Mouse (Mus musculus): ENCODE measurements at regions not wholly inside any gene's neighbourhood (a gene's known extent, or its start where the extent isn't known, plus 50 kb on each side); places are given as distances from the start of the nearest gene placed in this dataset.
A peak's percentile ranks its signal among the peaks of the same experiment; 100 is the strongest.

DNA sequence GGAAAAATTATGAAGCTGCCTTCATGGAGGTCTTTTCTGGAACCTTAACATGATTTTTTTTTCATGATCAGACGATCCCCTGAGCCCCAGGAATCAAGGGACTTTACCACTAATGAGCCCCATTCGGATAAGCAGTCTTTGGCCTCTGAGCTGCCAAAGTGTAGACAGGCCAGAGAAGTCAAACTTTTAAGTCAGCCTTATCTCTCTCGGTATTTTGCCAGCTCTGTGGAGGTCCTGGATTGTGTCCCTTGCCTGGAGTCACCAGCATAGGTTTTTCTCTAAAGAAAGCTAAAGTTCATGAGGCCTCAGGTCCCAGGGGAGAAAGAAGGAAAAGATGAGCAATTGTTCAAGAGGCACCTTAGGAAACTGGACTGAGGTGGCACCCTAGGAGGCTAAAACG lies 222.7 kb upstream of the Adamts9 start:
- H3K27me3 ChIP-seq: no peaks in the 10 kb centered on the region
- no peaks in the 10 kb centered on the region for H3K36me3 ChIP-seq
- H3K9ac ChIP-seq: no peak overlapping the region
- H3K27ac ChIP-seq: no peak overlapping the region
- 63% methylated on average over 4 of the region's 4 CpGs for WGBS
- H3K4me3 ChIP-seq: no peak overlapping the region
- ATAC-seq (ENCODE audit: insufficient number of reproducible peaks, insufficient read depth, low FRiP score, low TSS enrichment): no peak
- H3K4me2 ChIP-seq (replicated peaks): no peak overlapping the region
- H3K4me1 ChIP-seq: peaks cover 15% of the 10 kb centered on the region
- H3K9me3 ChIP-seq: no peaks in the 10 kb centered on the region

DNA sequence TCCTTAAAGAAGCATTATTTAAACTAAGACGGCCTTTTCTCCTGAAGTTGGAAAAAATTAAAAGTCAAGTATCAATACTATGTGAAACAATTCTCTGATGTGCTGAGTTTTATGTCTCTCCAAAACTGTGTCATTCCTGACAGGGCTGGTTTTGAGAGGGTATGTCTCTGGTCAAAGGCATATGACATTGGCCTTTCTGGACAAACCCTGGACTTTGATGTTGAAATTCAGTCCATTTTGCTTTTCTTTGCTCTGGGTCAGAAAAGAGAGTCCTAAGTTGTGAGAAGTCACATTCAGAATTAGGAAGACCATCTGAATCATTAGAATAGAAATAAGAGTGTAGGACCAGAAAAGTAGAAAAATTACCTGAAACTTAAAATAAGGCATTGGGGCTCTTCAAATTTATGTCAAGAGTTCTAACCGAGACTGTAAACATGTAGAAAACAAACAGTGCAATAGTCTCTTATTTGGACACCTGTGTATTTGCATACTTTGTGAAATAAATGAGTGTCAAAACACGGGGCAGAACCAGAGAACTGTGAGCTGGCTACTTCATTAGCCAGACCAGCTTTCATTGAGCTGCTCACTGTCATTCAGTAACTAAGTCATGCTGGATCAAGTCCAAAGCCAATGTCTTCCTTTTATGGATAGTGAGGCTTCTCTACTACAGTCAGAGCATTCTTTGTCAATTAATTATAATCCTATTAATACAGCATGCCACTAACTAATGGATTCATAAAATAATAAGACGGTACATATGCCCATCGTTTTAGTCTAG lies 209.3 kb upstream of the Adamts9 start:
- no peak for ATAC-seq (ENCODE audit: insufficient number of reproducible peaks, insufficient read depth, low FRiP score, low TSS enrichment)
- H3K4me2 ChIP-seq (replicated peaks): no peak overlapping the region
- 91% methylated on average over 5 of the region's 5 CpGs for WGBS

DNA sequence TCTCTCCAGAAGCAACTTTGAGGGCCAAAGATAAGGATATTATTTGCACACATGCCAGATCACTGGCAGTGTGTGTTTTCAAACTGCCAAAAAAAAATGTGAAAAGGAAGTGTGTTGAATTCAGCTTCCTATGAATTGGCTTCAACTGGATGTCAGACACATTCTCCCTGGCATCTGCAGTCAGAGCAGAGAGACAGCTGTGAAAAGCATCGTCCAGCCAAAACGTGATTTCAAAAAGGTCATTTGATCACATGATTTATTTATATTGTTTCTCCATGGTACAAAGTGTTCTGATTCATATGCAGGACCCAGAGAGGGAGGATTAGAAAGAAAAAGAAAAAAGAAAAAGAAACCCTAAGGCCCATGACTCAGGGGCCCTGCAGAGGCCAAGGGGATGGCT lies 207.2 kb upstream of the Adamts9 start:
- no peaks in the 10 kb centered on the region for H3K27me3 ChIP-seq
- no peak overlapping the region for H3K27ac ChIP-seq
- ATAC-seq (ENCODE audit: insufficient number of reproducible peaks, insufficient read depth, low FRiP score, low TSS enrichment): no peak
- H3K4me2 ChIP-seq (replicated peaks): no peak overlapping the region
- 0 out of 2 replicates have a peak, but pooled peaks cover 4% of the 10 kb centered on the region for H3K4me1 ChIP-seq
- no peaks in the 10 kb centered on the region for H3K36me3 ChIP-seq
- no peak overlapping the region for H3K4me3 ChIP-seq
- 51% methylated on average over 2 of the region's 2 CpGs for WGBS
- no peaks in the 10 kb centered on the region for H3K9me3 ChIP-seq
- H3K9ac ChIP-seq: no peak overlapping the region

More for the DNA sequence above, 209.3 kb upstream of the Adamts9 start:
- H3K9ac ChIP-seq: no peak overlapping the region
- H3K27me3 ChIP-seq: no peaks in the 10 kb centered on the region
- no peak overlapping the region for H3K27ac ChIP-seq
- no peaks in the 10 kb centered on the region for H3K36me3 ChIP-seq
- no peaks in the 10 kb centered on the region for H3K9me3 ChIP-seq
- 0 out of 2 replicates have a peak, but pooled peaks cover 4% of the 10 kb centered on the region for H3K4me1 ChIP-seq
- no peak overlapping the region for H3K4me3 ChIP-seq

DNA sequence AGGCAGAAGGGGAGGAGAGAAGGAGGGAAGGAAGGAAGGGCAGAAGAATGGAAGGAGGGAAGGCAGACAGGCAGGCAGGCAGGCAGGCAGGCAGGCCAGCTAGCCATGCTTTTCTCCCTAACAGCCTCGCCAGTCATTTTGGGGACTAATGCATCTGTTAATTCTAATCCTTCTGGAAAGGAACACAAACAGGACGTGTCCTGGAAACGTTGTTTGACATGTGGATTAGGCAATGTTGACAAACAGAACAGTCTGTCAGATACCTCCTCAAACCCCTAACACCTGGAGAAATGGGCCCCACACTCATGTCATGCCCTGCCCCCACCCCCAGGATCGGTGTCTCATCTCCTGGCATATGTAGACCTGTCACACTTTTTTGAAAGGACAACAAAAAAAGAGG lies 206.7 kb upstream of the Adamts9 start:
- no peak overlapping the region for H3K9ac ChIP-seq
- no peak overlapping the region for H3K4me2 ChIP-seq (replicated peaks)
- no peaks in the 10 kb centered on the region for H3K27me3 ChIP-seq
- WGBS: 30% methylated on average over 4 of the region's 4 CpGs
- ATAC-seq (ENCODE audit: insufficient number of reproducible peaks, insufficient read depth, low FRiP score, low TSS enrichment): no peak
- no peaks in the 10 kb centered on the region for H3K9me3 ChIP-seq
- no peak overlapping the region for H3K27ac ChIP-seq
- H3K4me1 ChIP-seq: 0 out of 2 replicates have a peak, but pooled peaks cover 1% of the 10 kb centered on the region
- H3K4me3 ChIP-seq: no peak overlapping the region
- H3K36me3 ChIP-seq: no peaks in the 10 kb centered on the region

DNA sequence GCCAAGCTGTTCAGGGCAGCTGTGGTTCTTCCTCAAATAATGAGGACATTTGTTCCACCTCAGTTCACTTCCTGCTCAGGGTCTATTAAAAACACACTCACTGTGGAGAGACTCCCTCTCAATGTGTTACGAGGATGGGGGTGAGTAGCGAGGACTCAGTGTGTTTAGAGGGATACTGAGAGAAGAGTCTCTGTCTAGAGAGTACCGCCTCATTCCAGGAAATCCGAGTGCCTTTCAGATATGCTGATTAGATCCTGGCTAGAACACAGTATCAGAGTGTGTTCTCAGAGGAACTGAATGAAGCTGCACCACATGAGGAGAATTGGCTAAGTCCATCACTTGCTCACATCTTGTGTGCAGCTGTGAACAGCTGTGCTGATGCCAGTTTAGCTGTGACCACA lies 197.0 kb upstream of the Adamts9 start:
- Histone ChIP-seq H3K9me3 (no peaks in the 10 kb centered on the region), H3K27ac (no peak overlapping the region), H3K4me1 (peaks cover 4% of the 10 kb centered on the region; the same call in 1 of the 2 replicates), H3K4me2 (replicated peaks) (no peak overlapping the region), H3K36me3 (no peaks in the 10 kb centered on the region), H3K4me3 (no peak overlapping the region), H3K9ac (no peak overlapping the region), H3K27me3 (no peaks in the 10 kb centered on the region)
- no peak for ATAC-seq (ENCODE audit: insufficient number of reproducible peaks, insufficient read depth, low FRiP score, low TSS enrichment)
- 24% methylated on average over 4 of the region's 4 CpGs for WGBS

DNA sequence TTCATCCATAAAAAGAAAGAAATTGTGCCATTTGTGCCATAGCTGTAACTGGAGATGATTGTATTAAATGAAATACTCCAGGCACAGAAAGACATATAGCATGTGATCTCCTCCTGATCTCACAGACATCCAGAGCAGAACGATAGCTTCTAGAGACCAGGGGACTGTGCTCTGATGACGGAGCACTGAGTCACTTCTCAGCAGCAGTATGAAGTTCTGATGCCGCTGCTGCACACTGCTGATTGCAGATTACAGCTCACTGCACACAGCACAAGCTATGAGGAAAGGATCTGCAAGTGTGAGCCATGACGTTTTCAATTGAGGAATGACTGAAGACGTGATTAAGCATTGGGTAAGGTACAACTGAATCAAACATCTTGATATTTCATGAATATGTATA lies 190.6 kb upstream of the Adamts9 start:
- Histone ChIP-seq H3K36me3 (no peaks in the 10 kb centered on the region), H3K27ac (no peak overlapping the region), H3K4me2 (replicated peaks) (no peak overlapping the region), H3K27me3 (no peaks in the 10 kb centered on the region), H3K9me3 (no peaks in the 10 kb centered on the region), H3K4me3 (no peak overlapping the region), H3K4me1 (peaks cover 5% of the 10 kb centered on the region), H3K9ac (no peak overlapping the region)
- no peak for ATAC-seq (ENCODE audit: insufficient number of reproducible peaks, insufficient read depth, low FRiP score, low TSS enrichment)
- 73% methylated on average over 5 of the region's 5 CpGs for WGBS

DNA sequence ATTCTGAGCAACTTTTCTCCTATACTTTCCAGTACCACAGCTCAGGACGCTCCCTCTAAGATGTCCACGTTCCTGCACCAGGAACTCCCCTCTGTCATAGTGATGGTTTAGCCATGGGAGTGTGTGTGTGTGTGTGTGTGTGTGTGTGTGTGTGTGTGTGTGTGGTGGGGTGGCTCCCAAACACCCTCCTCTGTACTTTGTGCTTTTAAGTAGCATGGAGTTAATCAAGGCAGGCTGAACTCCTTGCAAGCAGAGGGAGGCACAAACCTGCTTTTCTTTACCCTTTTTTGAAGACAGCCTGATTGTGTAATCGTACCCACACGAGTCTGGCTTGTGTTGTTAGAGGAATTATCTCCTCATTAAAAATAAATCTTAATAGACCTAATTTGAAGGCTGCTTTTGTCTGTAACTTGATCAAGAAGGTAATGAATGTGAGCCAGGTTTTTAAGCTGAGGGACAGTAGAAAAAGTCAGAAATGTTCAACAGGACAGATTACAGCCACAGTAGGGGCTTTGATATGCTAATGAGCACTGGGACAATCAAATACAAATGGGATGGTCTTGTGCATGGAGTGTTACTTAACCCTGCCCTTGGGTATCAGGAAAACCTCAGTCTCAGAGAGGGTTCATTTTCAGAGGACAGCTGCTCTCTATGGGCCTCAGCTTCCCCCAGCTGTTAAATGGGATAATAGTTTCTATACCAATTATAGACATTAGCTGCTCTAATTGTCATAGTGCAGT lies 187.8 kb upstream of the Adamts9 start:
- Histone ChIP-seq H3K36me3 (no peaks in the 10 kb centered on the region), H3K4me1 (peaks cover 5% of the 10 kb centered on the region), H3K9me3 (no peaks in the 10 kb centered on the region), H3K27ac (0 out of 2 replicates have a peak overlapping the region, but pooled peaks have one; percentile 11), H3K4me3 (no peak overlapping the region), H3K4me2 (replicated peaks) (no peak overlapping the region), H3K27me3 (no peaks in the 10 kb centered on the region), H3K9ac (no peak overlapping the region)
- WGBS: 27% methylated on average over 4 of the region's 4 CpGs
- ATAC-seq (ENCODE audit: insufficient number of reproducible peaks, insufficient read depth, low FRiP score, low TSS enrichment): no peak

DNA sequence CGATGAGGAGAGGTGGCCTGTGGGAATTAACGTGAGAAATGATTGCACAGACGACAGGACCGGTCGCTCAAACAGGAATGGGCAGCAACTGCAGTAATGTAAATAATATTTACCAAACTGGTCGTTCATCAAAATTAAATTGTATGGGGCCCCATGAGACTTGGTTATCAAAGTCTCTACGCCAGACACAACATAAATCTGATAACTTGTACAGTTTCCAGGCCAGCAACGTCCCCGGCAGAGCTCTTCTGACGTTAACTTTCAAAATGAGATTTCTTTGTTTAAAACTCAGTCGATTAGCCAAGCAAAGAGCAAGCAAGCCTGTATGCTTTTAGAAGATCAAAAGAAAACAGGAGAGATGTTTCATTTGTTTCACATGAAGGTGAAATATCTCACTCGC lies 176.2 kb upstream of the Adamts9 start:
- H3K4me1 ChIP-seq: no peaks in the 10 kb centered on the region
- no peaks in the 10 kb centered on the region for H3K9me3 ChIP-seq
- no peaks in the 10 kb centered on the region for H3K27me3 ChIP-seq
- no peak overlapping the region for H3K4me2 ChIP-seq (replicated peaks)
- no peak for ATAC-seq (ENCODE audit: insufficient number of reproducible peaks, insufficient read depth, low FRiP score, low TSS enrichment)
- 63% methylated on average over 12 of the region's 12 CpGs for WGBS
- H3K27ac ChIP-seq: no peak overlapping the region
- no peak overlapping the region for H3K4me3 ChIP-seq
- H3K9ac ChIP-seq: no peak overlapping the region
- no peaks in the 10 kb centered on the region for H3K36me3 ChIP-seq

DNA sequence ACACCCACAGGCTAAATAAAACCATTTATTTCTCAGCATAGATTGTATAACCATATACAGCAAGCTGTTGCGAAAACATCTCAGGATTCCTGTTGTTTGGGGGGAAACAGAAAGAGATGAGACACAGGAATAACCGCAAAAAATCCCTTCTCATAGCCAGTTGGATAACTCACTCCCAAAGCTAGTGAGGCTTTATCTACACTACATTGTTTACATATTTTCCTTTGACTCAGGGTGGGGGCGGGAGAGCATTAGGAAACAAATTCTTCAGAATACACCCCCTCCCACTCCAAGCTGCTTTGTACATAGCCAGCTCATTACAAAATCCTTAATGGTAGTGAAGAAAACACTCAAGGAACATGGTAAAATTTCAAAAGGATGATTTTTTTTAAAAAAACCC lies 170.1 kb upstream of the Adamts9 start:
- Histone ChIP-seq H3K27ac (no peak overlapping the region), H3K9ac (no peak overlapping the region), H3K36me3 (no peaks in the 10 kb centered on the region), H3K4me2 (replicated peaks) (no peak overlapping the region), H3K4me1 (no peaks in the 10 kb centered on the region), H3K4me3 (no peak overlapping the region), H3K27me3 (no peaks in the 10 kb centered on the region), H3K9me3 (no peaks in the 10 kb centered on the region)
- ATAC-seq (ENCODE audit: insufficient number of reproducible peaks, insufficient read depth, low FRiP score, low TSS enrichment): no peak
- 86% methylated on average over 3 of the region's 3 CpGs for WGBS

DNA sequence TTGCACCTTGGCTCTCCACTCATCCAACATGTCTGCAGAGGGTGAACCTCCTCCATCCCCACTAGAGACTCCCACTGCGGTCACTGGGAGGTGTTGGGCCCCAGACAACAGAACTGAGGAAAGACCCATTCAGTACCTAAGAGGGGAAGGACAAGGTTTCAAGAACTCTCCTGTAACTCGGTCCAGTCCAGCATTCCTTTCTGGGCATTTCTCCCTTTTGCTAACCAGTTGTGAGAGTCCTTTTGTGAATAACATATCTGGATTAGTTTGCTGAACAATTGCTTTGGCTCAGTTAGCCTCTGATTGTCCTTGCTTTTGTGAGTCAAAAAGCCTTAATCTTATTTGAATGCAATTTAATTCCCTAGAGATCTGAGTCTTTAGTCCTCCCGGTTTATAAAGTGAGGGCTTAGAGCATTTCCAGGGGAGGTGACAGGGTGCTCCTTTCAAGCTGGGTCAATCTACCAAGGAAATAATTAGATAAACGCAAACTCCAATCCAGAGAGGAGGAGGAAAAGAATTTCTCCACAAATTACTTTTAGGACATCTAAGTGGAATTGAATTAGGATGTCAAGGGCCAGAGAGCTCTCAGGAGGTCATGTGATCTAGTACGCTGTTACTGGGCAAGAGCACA lies 151.6 kb upstream of the Adamts9 start:
- Histone ChIP-seq H3K9me3 (no peaks in the 10 kb centered on the region), H3K27ac (no peak overlapping the region), H3K4me2 (replicated peaks) (no peak overlapping the region), H3K27me3 (no peaks in the 10 kb centered on the region), H3K36me3 (no peaks in the 10 kb centered on the region), H3K4me1 (no peaks in the 10 kb centered on the region), H3K4me3 (no peak overlapping the region), H3K9ac (no peak overlapping the region)
- WGBS: 40% methylated on average over 5 of the region's 5 CpGs
- ATAC-seq (ENCODE audit: insufficient number of reproducible peaks, insufficient read depth, low FRiP score, low TSS enrichment): no peak

DNA sequence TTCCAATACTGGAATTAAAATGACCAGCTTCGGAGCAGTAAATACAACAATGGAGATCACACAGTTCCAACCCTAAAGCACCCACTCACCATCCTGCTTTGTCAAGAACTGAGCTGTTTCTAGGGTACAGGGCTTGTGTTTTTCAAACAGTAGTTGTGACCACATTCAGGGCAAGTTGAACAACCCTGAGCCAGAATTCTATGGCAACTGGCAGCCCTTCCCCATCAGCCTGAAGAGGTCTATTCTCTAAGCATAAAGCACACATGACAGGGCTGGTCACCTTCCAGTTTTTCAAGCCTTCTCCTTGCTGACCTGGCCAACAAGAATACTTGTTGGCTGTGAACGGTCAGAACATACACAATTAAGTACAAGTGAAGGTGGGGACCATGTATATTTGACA lies 150.5 kb upstream of the Adamts9 start:
- no peak for ATAC-seq (ENCODE audit: insufficient number of reproducible peaks, insufficient read depth, low FRiP score, low TSS enrichment)
- Histone ChIP-seq H3K4me1 (no peaks in the 10 kb centered on the region), H3K27ac (no peak overlapping the region), H3K9me3 (no peaks in the 10 kb centered on the region), H3K27me3 (no peaks in the 10 kb centered on the region), H3K36me3 (no peaks in the 10 kb centered on the region), H3K9ac (no peak overlapping the region), H3K4me3 (no peak overlapping the region), H3K4me2 (replicated peaks) (no peak overlapping the region)
- 79% methylated on average over 2 of the region's 2 CpGs for WGBS

DNA sequence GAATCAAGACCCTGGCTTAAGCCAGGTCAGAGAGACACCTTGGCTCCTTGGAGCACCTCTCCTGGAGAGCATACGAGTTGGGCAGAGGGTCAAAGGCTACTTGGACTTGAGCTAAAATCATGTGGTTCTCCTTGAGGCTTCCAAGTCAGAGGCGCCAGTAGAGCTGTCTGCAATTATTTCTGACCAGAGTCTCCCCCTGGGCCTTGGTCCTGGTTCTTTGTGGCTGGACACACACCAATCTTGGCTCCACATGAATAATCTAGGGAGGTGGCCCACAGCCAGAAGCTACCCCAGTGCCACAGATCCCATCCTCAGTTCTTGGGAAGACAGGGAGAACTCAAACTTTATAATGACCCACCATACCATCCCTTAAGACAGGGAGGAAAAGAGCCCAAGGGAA lies 144.0 kb upstream of the Adamts9 start:
- H3K4me2 ChIP-seq (replicated peaks): no peak overlapping the region
- 75% methylated on average over 2 of the region's 2 CpGs for WGBS
- no peak for ATAC-seq (ENCODE audit: insufficient number of reproducible peaks, insufficient read depth, low FRiP score, low TSS enrichment)
- no peaks in the 10 kb centered on the region for H3K27me3 ChIP-seq
- H3K9me3 ChIP-seq: no peaks in the 10 kb centered on the region
- H3K4me3 ChIP-seq: no peak overlapping the region
- H3K36me3 ChIP-seq: no peaks in the 10 kb centered on the region
- H3K27ac ChIP-seq: no peak overlapping the region
- H3K9ac ChIP-seq: no peak overlapping the region
- no peaks in the 10 kb centered on the region for H3K4me1 ChIP-seq
